Mouse (Mus musculus): ENCODE measurements at regions not wholly inside any gene's neighbourhood (a gene's known extent, or its start where the extent isn't known, plus 50 kb on each side); places are given as distances from the start of the nearest gene placed in this dataset.

- WGBS: 63% methylated on average over 9 of the region's 9 CpGs
- Histone ChIP-seq H3K4me3 (ENCODE audit: insufficient read depth, low read depth, low read length) (no peak overlapping the region), H3K27me3 (replicated peaks; ENCODE audit: control insufficient read depth, insufficient read depth, low read length) (no peaks in the 10 kb centered on the region), H3K4me1 (ENCODE audit: control insufficient read depth, insufficient read depth, low read length) (peaks cover 11% of the 10 kb centered on the region; the same call in 1 of the 2 replicates), H3K36me3 (ENCODE audit: control insufficient read depth, insufficient read depth, low read length) (no peaks in the 10 kb centered on the region), H3K27ac (ENCODE audit: insufficient read depth, low read depth, low read length) (peak overlapping the region; percentile 36; the same call in 1 of the 2 replicates)
- DNase-seq: peak; percentile 66
- TF ChIP-seq POLR2A (IDR thresholded peaks at IDR 0.05; ENCODE audit: low read depth, low read length) (no peak), CTCF (conservative IDR thresholded peaks at IDR 0.05; ENCODE audit: insufficient read depth, insufficient read length, low read depth, low read length) (no peak)
Measured at GRCm38 (mm10) chr17:83918413-83919139, 70.8 kb upstream of the Haao start.

GRCm38 (mm10) chr17:83917781-83918180 lies 70.0 kb upstream of the Haao start:
- Histone ChIP-seq H3K27me3 (replicated peaks; ENCODE audit: control insufficient read depth, insufficient read depth, low read length) (no peaks in the 10 kb centered on the region), H3K4me1 (ENCODE audit: control insufficient read depth, insufficient read depth, low read length) (peaks cover 11% of the 10 kb centered on the region; the same call in 1 of the 2 replicates), H3K4me3 (ENCODE audit: insufficient read depth, low read depth, low read length) (no peak overlapping the region), H3K27ac (ENCODE audit: insufficient read depth, low read depth, low read length) (no peak overlapping the region), H3K36me3 (ENCODE audit: control insufficient read depth, insufficient read depth, low read length) (no peaks in the 10 kb centered on the region)
- 79% methylated on average over 4 of the region's 4 CpGs for WGBS
- TF ChIP-seq POLR2A (IDR thresholded peaks at IDR 0.05; ENCODE audit: low read depth, low read length) (no peak), CTCF (conservative IDR thresholded peaks at IDR 0.05; ENCODE audit: insufficient read depth, insufficient read length, low read depth, low read length) (no peak)
- DNase-seq: no peak

GRCm38 (mm10) chr17:83916684-83917166 lies 69.0 kb upstream of the Haao start:
- Histone ChIP-seq H3K4me3 (ENCODE audit: insufficient read depth, low read depth, low read length) (no peak overlapping the region), H3K36me3 (ENCODE audit: control insufficient read depth, insufficient read depth, low read length) (no peaks in the 10 kb centered on the region), H3K4me1 (ENCODE audit: control insufficient read depth, insufficient read depth, low read length) (peaks cover 11% of the 10 kb centered on the region; the same call in 1 of the 2 replicates), H3K27me3 (replicated peaks; ENCODE audit: control insufficient read depth, insufficient read depth, low read length) (no peaks in the 10 kb centered on the region), H3K27ac (ENCODE audit: insufficient read depth, low read depth, low read length) (peak overlapping the region; percentile 45)
- TF ChIP-seq CTCF (conservative IDR thresholded peaks at IDR 0.05; ENCODE audit: insufficient read depth, insufficient read length, low read depth, low read length) (no peak), POLR2A (IDR thresholded peaks at IDR 0.05; ENCODE audit: low read depth, low read length) (no peak)
- 33% methylated on average over 10 of the region's 10 CpGs for WGBS
- DNase-seq: peak; percentile 60

- H3K27ac ChIP-seq (ENCODE audit: insufficient read depth, low read depth, low read length): no peak overlapping the region
- H3K4me1 ChIP-seq (ENCODE audit: control insufficient read depth, insufficient read depth, low read length): peaks cover 11% of the 10 kb centered on the region; the same call in 1 of the 2 replicates
- no peak for TF ChIP-seq CTCF (conservative IDR thresholded peaks at IDR 0.05; ENCODE audit: insufficient read depth, insufficient read length, low read depth, low read length)
- no peak for TF ChIP-seq POLR2A (IDR thresholded peaks at IDR 0.05; ENCODE audit: low read depth, low read length)
- DNase-seq: no peak
- H3K36me3 ChIP-seq (ENCODE audit: control insufficient read depth, insufficient read depth, low read length): no peaks in the 10 kb centered on the region
- no peaks in the 10 kb centered on the region for H3K27me3 ChIP-seq (replicated peaks; ENCODE audit: control insufficient read depth, insufficient read depth, low read length)
- no peak overlapping the region for H3K4me3 ChIP-seq (ENCODE audit: insufficient read depth, low read depth, low read length)
Measured at GRCm38 (mm10) chr17:83915034-83915433, 67.3 kb upstream of the Haao start.

GRCm38 (mm10) chr17:83914603-83915002 lies 66.8 kb upstream of the Haao start:
- 88% methylated on average over 1 of the region's 1 CpGs for WGBS
- Histone ChIP-seq H3K4me3 (ENCODE audit: insufficient read depth, low read depth, low read length) (no peak overlapping the region), H3K27me3 (replicated peaks; ENCODE audit: control insufficient read depth, insufficient read depth, low read length) (no peaks in the 10 kb centered on the region), H3K27ac (ENCODE audit: insufficient read depth, low read depth, low read length) (no peak overlapping the region), H3K4me1 (ENCODE audit: control insufficient read depth, insufficient read depth, low read length) (peaks cover 11% of the 10 kb centered on the region; the same call in 1 of the 2 replicates), H3K36me3 (ENCODE audit: control insufficient read depth, insufficient read depth, low read length) (no peaks in the 10 kb centered on the region)
- no peak for DNase-seq
- TF ChIP-seq CTCF (conservative IDR thresholded peaks at IDR 0.05; ENCODE audit: insufficient read depth, insufficient read length, low read depth, low read length) (no peak), POLR2A (IDR thresholded peaks at IDR 0.05; ENCODE audit: low read depth, low read length) (no peak)

- TF ChIP-seq POLR2A (IDR thresholded peaks at IDR 0.05; ENCODE audit: low read depth, low read length) (no peak), CTCF (conservative IDR thresholded peaks at IDR 0.05; ENCODE audit: insufficient read depth, insufficient read length, low read depth, low read length) (no peak)
- no peak overlapping the region for H3K4me3 ChIP-seq (ENCODE audit: insufficient read depth, low read depth, low read length)
- H3K27ac ChIP-seq (ENCODE audit: insufficient read depth, low read depth, low read length): no peak overlapping the region
- DNase-seq: no peak
- H3K36me3 ChIP-seq (ENCODE audit: control insufficient read depth, insufficient read depth, low read length): no peaks in the 10 kb centered on the region
- WGBS: 71% methylated on average over 13 of the region's 13 CpGs
- H3K27me3 ChIP-seq (replicated peaks; ENCODE audit: control insufficient read depth, insufficient read depth, low read length): no peaks in the 10 kb centered on the region
- H3K4me1 ChIP-seq (ENCODE audit: control insufficient read depth, insufficient read depth, low read length): peaks cover 11% of the 10 kb centered on the region; the same call in 1 of the 2 replicates
Measured at GRCm38 (mm10) chr17:83913711-83914415, 66.1 kb upstream of the Haao start.

- TF ChIP-seq POLR2A (IDR thresholded peaks at IDR 0.05; ENCODE audit: low read depth, low read length) (no peak), CTCF (conservative IDR thresholded peaks at IDR 0.05; ENCODE audit: insufficient read depth, insufficient read length, low read depth, low read length) (no peak)
- Histone ChIP-seq H3K4me3 (ENCODE audit: insufficient read depth, low read depth, low read length) (no peak overlapping the region), H3K36me3 (ENCODE audit: control insufficient read depth, insufficient read depth, low read length) (no peaks in the 10 kb centered on the region), H3K27me3 (replicated peaks; ENCODE audit: control insufficient read depth, insufficient read depth, low read length) (no peaks in the 10 kb centered on the region), H3K27ac (ENCODE audit: insufficient read depth, low read depth, low read length) (no peak overlapping the region), H3K4me1 (ENCODE audit: control insufficient read depth, insufficient read depth, low read length) (peaks cover 6% of the 10 kb centered on the region; the same call in 1 of the 2 replicates)
- no peak for DNase-seq
- 89% methylated on average over 6 of the region's 6 CpGs for WGBS
Measured at GRCm38 (mm10) chr17:83912421-83912820, 64.7 kb upstream of the Haao start.
